Comparison of ENCODE assay signal across 10 mouse cellular contexts in genomic region chr19:11349698-11350481, GRCm38 (mm10). TPM values are rescaled to one million over a fixed set of nuclear protein-coding genes. Genes with fewer than 3 reads are reported as not detected.
DNase-seq lines count a peak whose midpoint lies in the region; ATAC-seq and TF ChIP-seq lines count a peak whose summit lies in the region.
"Had no signal": no experiment of that assay in that cellular context is flagged by ENCODE, and none has a peak within 500 bp of the region (broad histone marks: within the 10 kb centered on the region; RNA-seq: fewer than 3 reads in every experiment).

No protein-coding gene starts in this region.

- peak overlapping the region; percentile 69 for H3K27ac ChIP-seq in kidney, adult 2 months (ENCODE audit: insufficient read depth, low read depth, low read length)
- no peak overlapping the region for H3K27ac ChIP-seq in liver, postnatal 0 days (ENCODE audit: low read depth)
- no peak overlapping the region for H3K27ac ChIP-seq in midbrain, embryonic 16.5 days (ENCODE audit: low read length)
- H3K27ac ChIP-seq: embryonic facial prominence, embryonic 15.5 days; limb, embryonic 12.5 days had no signal

- TF ChIP-seq EP300 in liver, postnatal 0 days (IDR thresholded peaks at IDR 0.05; ENCODE audit: low read depth): no peak

- DNase-seq in frontal cortex, postnatal 10 days (ENCODE audit: low spot score in 2 of 2): peak; percentile 7 to 12
- DNase-seq in right cerebral cortex, adult 18-20 months: peak; percentile 4
- no peak for DNase-seq in right cerebral cortex, postnatal 25 days
- peak; percentile 60 for DNase-seq in kidney, adult 2 months
- DNase-seq in liver, postnatal 0 days: peak; percentile 18
- no peak for DNase-seq in adrenal gland, postnatal 4 days (ENCODE audit: low spot score in 2 of 2)

- H3K9ac ChIP-seq in liver, postnatal 0 days (replicated peaks): no peak overlapping the region
- H3K9ac ChIP-seq in midbrain, embryonic 16.5 days (ENCODE audit: low read depth, low read length): no peak overlapping the region
- H3K9ac ChIP-seq: embryonic facial prominence, embryonic 15.5 days; limb, embryonic 12.5 days had no signal

- no peak for ATAC-seq in frontal cortex, adult (ENCODE audit: low TSS enrichment)
- no peak for ATAC-seq in liver, postnatal 0 days
- no peak for ATAC-seq in midbrain, embryonic 16.5 days

- TF ChIP-seq CTCF in kidney, adult 2 months (conservative IDR thresholded peaks at IDR 0.05; ENCODE audit: insufficient read depth, insufficient read length, low read depth, low read length): no peak; the same call in 1 of the 2 replicates
- peak; percentile 48 for TF ChIP-seq CTCF in liver, postnatal 0 days (IDR thresholded peaks at IDR 0.05; ENCODE audit: low read depth)

- WGBS in kidney, adult 2 months: 43% methylated on average over 7 of the region's 7 CpGs
- 46% methylated on average over 7 of the region's 7 CpGs for WGBS in liver, postnatal 0 days (ENCODE audit: insufficient replicate concordance)
- WGBS in midbrain, embryonic 16.5 days: 66% methylated on average over 7 of the region's 7 CpGs

- H3K4me3 ChIP-seq in kidney, adult 2 months (ENCODE audit: insufficient read depth, low read depth, low read length): no peak overlapping the region
- H3K4me3 ChIP-seq in liver, postnatal 0 days (ENCODE audit: low read depth, low read length): no peak overlapping the region
- H3K4me3 ChIP-seq in midbrain, embryonic 16.5 days (ENCODE audit: low read depth, low read length): no peak overlapping the region
- H3K4me3 ChIP-seq: embryonic facial prominence, embryonic 15.5 days; limb, embryonic 12.5 days had no signal

- H3K9me3 ChIP-seq in liver, postnatal 0 days (ENCODE audit: low read length): no peaks in the 10 kb centered on the region
- H3K9me3 ChIP-seq in midbrain, embryonic 16.5 days (replicated peaks; ENCODE audit: control insufficient read depth, low read length, poor library complexity, severe bottlenecking): no peaks in the 10 kb centered on the region
- H3K9me3 ChIP-seq: embryonic facial prominence, embryonic 15.5 days; limb, embryonic 12.5 days had no signal

- H3K27me3 ChIP-seq in kidney, adult 2 months (replicated peaks; ENCODE audit: control insufficient read depth, insufficient read depth, low read length): no peaks in the 10 kb centered on the region
- H3K27me3 ChIP-seq in liver, postnatal 0 days (ENCODE audit: insufficient read depth, low read length): no peaks in the 10 kb centered on the region
- no peaks in the 10 kb centered on the region for H3K27me3 ChIP-seq in midbrain, embryonic 16.5 days (ENCODE audit: control insufficient read depth, insufficient read depth, low read depth, low read length)
- H3K27me3 ChIP-seq: embryonic facial prominence, embryonic 15.5 days; limb, embryonic 12.5 days had no signal

- no peak overlapping the region for H3K4me2 ChIP-seq in liver, postnatal 0 days (ENCODE audit: low read depth, low read length)
- no peak overlapping the region for H3K4me2 ChIP-seq in midbrain, embryonic 16.5 days (ENCODE audit: low read length)
- H3K4me2 ChIP-seq: embryonic facial prominence, embryonic 15.5 days; limb, embryonic 12.5 days had no signal

- no peaks in the 10 kb centered on the region for H3K36me3 ChIP-seq in kidney, adult 2 months (ENCODE audit: control insufficient read depth, insufficient read depth, low read length)
- H3K36me3 ChIP-seq in liver, postnatal 0 days (replicated peaks; ENCODE audit: insufficient read depth, low read length): no peaks in the 10 kb centered on the region
- no peaks in the 10 kb centered on the region for H3K36me3 ChIP-seq in midbrain, embryonic 16.5 days (ENCODE audit: control insufficient read depth, insufficient read depth, low read length)
- H3K36me3 ChIP-seq: embryonic facial prominence, embryonic 15.5 days; limb, embryonic 12.5 days had no signal

- no peaks in the 10 kb centered on the region; the same call in 1 of the 2 replicates for H3K4me1 ChIP-seq in kidney, adult 2 months (ENCODE audit: control insufficient read depth, insufficient read depth, low read length)
- no peaks in the 10 kb centered on the region for H3K4me1 ChIP-seq in liver, postnatal 0 days (ENCODE audit: insufficient read depth)
- no peaks in the 10 kb centered on the region for H3K4me1 ChIP-seq in midbrain, embryonic 16.5 days (ENCODE audit: control insufficient read depth, insufficient read depth, low read length)
- H3K4me1 ChIP-seq: embryonic facial prominence, embryonic 15.5 days had no signal

- no peak for TF ChIP-seq POLR2A in kidney, adult 2 months (IDR thresholded peaks at IDR 0.05; ENCODE audit: low read depth, low read length)

RNA-seq across cellular contexts. Expression of gene Ms4a7, which starts 13.9 kb away (rescaled TPM):
- 1.2 and 2.0 TPM in 2 replicates for polyA plus RNA-seq in kidney, adult 2 months (2012; rRNA removed)
- polyA plus RNA-seq in liver, postnatal 0 days (2015; fragmentation: Nextera tagmentation; extraction: Ambion mirVana): 2.9 and 3.5 TPM in 2 replicates
- 1 to 10 TPM; 2.3 to 3.1 TPM for total RNA-seq in adrenal gland, postnatal 4 days (2021)
- polyA plus RNA-seq in midbrain, embryonic 16.5 days (2015; fragmentation: Nextera tagmentation; extraction: Ambion mirVana): 1.8 and 2.1 TPM in 2 replicates

RNA-seq across cellular contexts. Expression of gene Ms4a4a, which starts 25.4 kb away (rescaled TPM):
- polyA plus RNA-seq in kidney, adult 2 months (2012; rRNA removed): 0.09 TPM in 1 of 2 replicates, not detected in the other
- polyA plus RNA-seq in liver, postnatal 0 days (2015; fragmentation: Nextera tagmentation; extraction: Ambion mirVana): 2.8 and 3.2 TPM in 2 replicates
- total RNA-seq in adrenal gland, postnatal 4 days (2021): 1 to 10 TPM; 5.4 to 6.5 TPM
- polyA plus RNA-seq in midbrain, embryonic 16.5 days (2015; fragmentation: Nextera tagmentation; extraction: Ambion mirVana): 1.4 and 2.1 TPM in 2 replicates

RNA-seq across cellular contexts. Expression of gene Ms4a14, which starts 35.6 kb away (rescaled TPM):
- polyA plus RNA-seq in kidney, adult 2 months (2012; rRNA removed): 0.08 TPM in 2 replicates
- polyA plus RNA-seq in liver, postnatal 0 days (2015; fragmentation: Nextera tagmentation; extraction: Ambion mirVana): 0.02 TPM in 1 of 2 replicates, not detected in the other
- under 1 TPM; 0.08 to 0.11 TPM for total RNA-seq in adrenal gland, postnatal 4 days (2021)
- not detected in 2 replicates for polyA plus RNA-seq in midbrain, embryonic 16.5 days (2015; fragmentation: Nextera tagmentation; extraction: Ambion mirVana)
- polyA plus RNA-seq: limb, embryonic 12.5 days had no signal

RNA-seq across cellular contexts. Expression of gene Ms4a4c, which starts 54.7 kb away (rescaled TPM):
- 0.24 and 1.7 TPM in 2 replicates for polyA plus RNA-seq in kidney, adult 2 months (2012; rRNA removed)
- 2.1 and 2.5 TPM in 2 replicates for polyA plus RNA-seq in liver, postnatal 0 days (2015; fragmentation: Nextera tagmentation; extraction: Ambion mirVana)
- not detected for total RNA-seq in adrenal gland, postnatal 4 days (2021)
- 0.20 TPM in 1 of 2 replicates, not detected in the other for polyA plus RNA-seq in midbrain, embryonic 16.5 days (2015; fragmentation: Nextera tagmentation; extraction: Ambion mirVana)
- polyA plus RNA-seq: limb, embryonic 12.5 days had no signal

Comparison
In these comparisons a context has a peak if more than half of its experiments do, and no peak if none do; other contexts are left out.
1. DNase-seq: peak in frontal cortex, postnatal 10 days (2 of 2), right cerebral cortex, adult 18-20 months (single experiment), kidney, adult 2 months (single experiment) and liver, postnatal 0 days (single experiment); none in right cerebral cortex, postnatal 25 days (single experiment) and adrenal gland, postnatal 4 days (0 of 2).